ENCODE assay signal across 23 mouse cellular contexts in the genomic region with DNA sequence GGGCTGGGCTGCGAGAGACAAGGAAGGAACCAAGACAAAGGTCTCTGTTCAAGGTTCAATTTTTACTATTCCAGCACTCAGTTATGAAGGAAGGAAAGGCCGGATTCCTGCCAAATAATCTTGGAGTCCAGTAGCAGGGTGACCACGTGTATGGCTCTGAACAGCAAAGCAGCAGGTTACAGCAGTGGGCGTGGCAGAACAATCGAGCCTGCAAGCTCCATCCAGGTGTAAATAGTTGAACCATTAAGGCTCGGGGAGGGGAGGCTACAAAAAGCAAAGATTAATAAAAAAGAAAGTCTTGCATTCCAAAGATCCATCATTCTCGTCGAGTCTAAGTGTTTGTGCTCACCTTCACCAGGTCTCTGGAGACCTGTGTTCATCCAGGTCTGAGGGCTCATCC. TPM values are rescaled to one million over a fixed set of nuclear protein-coding genes. Genes with fewer than 3 reads are reported as not detected.
"Had no signal": no experiment of that assay in that cellular context is flagged by ENCODE, and none has a peak within 500 bp of the region (broad histone marks: within the 10 kb centered on the region; RNA-seq: fewer than 3 reads in every experiment).

No protein-coding gene starts in this region.

RNA-seq across cellular contexts. Expression of a gene that starts 37.7 kb away (rescaled TPM):
- total RNA-seq: layer of hippocampus, adult 8-10 months; layer of hippocampus, postnatal 10 days; layer of hippocampus, postnatal 36 days; left cerebral cortex, adult 2 months; left cerebral cortex, postnatal 10 days; left cerebral cortex, postnatal 36 days; monocyte, adult 5-6 weeks; neutrophil, adult 5-6 weeks had no signal
- polyA plus RNA-seq: inflammation-experienced regulatory T-cells, adult 6 months; intestine, embryonic 16.5 days; kidney, embryonic 15.5 days; limb, embryonic 12.5 days; limb, embryonic 15.5 days; liver, embryonic 11.5 days; liver, embryonic 14.5 days; liver, postnatal 0 days; lung, embryonic 14.5 days; midbrain, embryonic 10.5 days; midbrain, embryonic 13.5 days; midbrain, embryonic 16.5 days; myocyte; neural tube, embryonic 13.5 days; stomach, embryonic 15.5 days had no signal

RNA-seq across cellular contexts. Expression of a gene that starts 55.0 kb away (rescaled TPM):
- total RNA-seq: layer of hippocampus, adult 8-10 months; layer of hippocampus, postnatal 10 days; layer of hippocampus, postnatal 36 days; left cerebral cortex, adult 2 months; left cerebral cortex, postnatal 10 days; left cerebral cortex, postnatal 36 days; monocyte, adult 5-6 weeks; neutrophil, adult 5-6 weeks had no signal
- polyA plus RNA-seq: intestine, embryonic 16.5 days; kidney, embryonic 15.5 days; limb, embryonic 12.5 days; limb, embryonic 15.5 days; liver, embryonic 11.5 days; liver, embryonic 14.5 days; liver, postnatal 0 days; lung, embryonic 14.5 days; midbrain, embryonic 10.5 days; midbrain, embryonic 13.5 days; midbrain, embryonic 16.5 days; myocyte; neural tube, embryonic 13.5 days; stomach, embryonic 15.5 days had no signal
